Mouse (Mus musculus) intestine, embryonic 16.5 days (tissue): ENCODE data around the gene Add3. TPM values are rescaled to one million over a fixed set of nuclear protein-coding genes. Genes with fewer than 3 reads are reported as not detected.

Experiments used
- ATAC-seq: fragments of 200-750 bp; cut with Nextera tagmentation; 2 replicates; pipeline ENCODE4 v1.8.0; 2017; ENCODE audit warnings: moderate TSS enrichment, moderate library complexity
- H3K27ac ChIP-seq: fragments of 300-500 bp; sonication (generic); 2 replicates; pipeline ENCODE4 v1.5.1; 2014; ENCODE audit warnings: mild to moderate bottlenecking, low read length
- H3K27me3 ChIP-seq: fragments of 300-500 bp; sonication (generic); replicated peaks from 2 replicates; pipeline ENCODE4 v1.6.1; 2014; ENCODE audit warnings: low read length, control low read depth, mixed read lengths; ENCODE audit not compliant: control insufficient read depth, insufficient read depth
- H3K36me3 ChIP-seq: fragments of 300-500 bp; sonication (generic); 2 replicates; pipeline ENCODE4 v1.6.1; 2014; ENCODE audit warnings: low read length, control low read depth; ENCODE audit not compliant: control insufficient read depth, insufficient read depth
- H3K4me1 ChIP-seq: fragments of 300-500 bp; sonication (generic); 2 replicates; pipeline ENCODE4 v1.6.1; 2014; ENCODE audit warnings: low read length, control low read depth, mixed read lengths; ENCODE audit not compliant: control insufficient read depth, insufficient read depth
- H3K4me2 ChIP-seq: fragments of 300-500 bp; sonication (generic); 2 replicates; pipeline ENCODE4 v1.6.1; 2014; ENCODE audit warnings: low read depth, low read length, control low read depth
- H3K4me3 ChIP-seq: fragments of 300-500 bp; sonication (generic); 2 replicates; pipeline ENCODE4 v1.5.1; 2014; ENCODE audit warnings: mild to moderate bottlenecking, low read length
- H3K9ac ChIP-seq: fragments of 300-500 bp; sonication (generic); 2 replicates; pipeline ENCODE4 v1.6.1; 2014; ENCODE audit warnings: low read depth, low read length
- H3K9me3 ChIP-seq: fragments of 300-500 bp; sonication (generic); 2 replicates; pipeline ENCODE4 v1.6.1; 2016; ENCODE audit warnings: low read length, control low read depth; ENCODE audit not compliant: control insufficient read depth
- WGBS: fragments of 180-500 bp; shearing (Covaris S2); extraction: QIAGEN DNeasy Blood & Tissue Kit; methylation state at CpG from one replicate; pipeline ENCODE4 v1.1.7; 2014; 5-methylcytosine and 5-hydroxymethylcytosine counted together
- polyA plus RNA-seq: library from polyadenylated mRNA; unstranded; fragments of >200 nt; fragmentation: Nextera tagmentation; extraction: Ambion mirVana; gene quantifications from 2 replicates; pipeline ENCODE4 v1.2.1, GENCODE M21; 2015

Gene Add3
- polyA plus RNA-seq, 1 experiment from 2014 or later, result 120 TPM

GRCm38 (mm10) chr19:53142190-53143107, 2.2 kb downstream of the Add3 start:
- peak overlapping the region; percentile 92 for H3K27ac ChIP-seq
- H3K9me3 ChIP-seq, result no peaks in the 10 kb centered on the region
- H3K4me1 ChIP-seq, result peaks cover 21% of the 10 kb centered on the region
- under 1% methylated on average over 80 of the region's 84 CpGs for WGBS
- peak; percentile 95 for ATAC-seq
- peak overlapping the region; percentile 84 for H3K4me2 ChIP-seq
- peak overlapping the region; percentile 97 for H3K9ac ChIP-seq
- H3K27me3 ChIP-seq, result no peaks in the 10 kb centered on the region
- H3K4me3 ChIP-seq, result peak overlapping the region; percentile 100
- no peaks in the 10 kb centered on the region for H3K36me3 ChIP-seq

- under 1% methylated on average over 44 of the region's 48 CpGs for WGBS
- ATAC-seq, result peak; percentile 4; the same call in 1 of the 2 replicates
- Histone ChIP-seq H3K36me3 (no peaks in the 10 kb centered on the region), H3K4me1 (peaks cover 21% of the 10 kb centered on the region), H3K27me3 (no peaks in the 10 kb centered on the region), H3K27ac (peak overlapping the region; percentile 81), H3K9me3 (no peaks in the 10 kb centered on the region), H3K9ac (peak overlapping the region; percentile 97), H3K4me3 (peak overlapping the region; percentile 100), H3K4me2 (peak overlapping the region; percentile 59)
These were observed 3.1 kb downstream of the Add3 start for GRCm38 (mm10) chr19:53143108-53143971.

- Histone ChIP-seq H3K27ac (no peak overlapping the region), H3K4me1 (peaks cover 27% of the 10 kb centered on the region), H3K27me3 (no peaks in the 10 kb centered on the region), H3K36me3 (no peaks in the 10 kb centered on the region), H3K4me3 (no peak overlapping the region), H3K9ac (no peak overlapping the region), H3K4me2 (peak overlapping the region; percentile 24; the same call in 1 of the 2 replicates), H3K9me3 (no peaks in the 10 kb centered on the region)
- ATAC-seq, result no peak
- WGBS, result 4% methylated on average over 2 of the region's 2 CpGs
These were observed 4.8 kb downstream of the Add3 start for GRCm38 (mm10) chr19:53145075-53145474.

- Histone ChIP-seq H3K36me3 (no peaks in the 10 kb centered on the region), H3K9me3 (no peaks in the 10 kb centered on the region), H3K4me1 (peaks cover 16% of the 10 kb centered on the region), H3K4me2 (no peak overlapping the region), H3K27ac (no peak overlapping the region), H3K4me3 (no peak overlapping the region), H3K9ac (no peak overlapping the region), H3K27me3 (no peaks in the 10 kb centered on the region)
- ATAC-seq, result no peak
- WGBS, result 34% methylated on average over 3 of the region's 3 CpGs
These were observed 9.1 kb downstream of the Add3 start for GRCm38 (mm10) chr19:53149381-53149780.

- Histone ChIP-seq H3K4me1 (peaks cover 8% of the 10 kb centered on the region), H3K36me3 (no peaks in the 10 kb centered on the region), H3K27ac (no peak overlapping the region), H3K4me3 (no peak overlapping the region), H3K27me3 (no peaks in the 10 kb centered on the region), H3K9me3 (no peaks in the 10 kb centered on the region), H3K9ac (no peak overlapping the region), H3K4me2 (no peak overlapping the region)
- no peak for ATAC-seq
- WGBS, result 78% methylated on average over 4 of the region's 4 CpGs
These were observed 12.2 kb downstream of the Add3 start for GRCm38 (mm10) chr19:53152451-53152850.

GRCm38 (mm10) chr19:53153096-53153495, 12.9 kb downstream of the Add3 start:
- H3K4me1 ChIP-seq, result peaks cover 8% of the 10 kb centered on the region; the same call in 1 of the 2 replicates
- H3K27me3 ChIP-seq, result no peaks in the 10 kb centered on the region
- H3K36me3 ChIP-seq, result no peaks in the 10 kb centered on the region
- H3K9ac ChIP-seq, result no peak overlapping the region
- no peaks in the 10 kb centered on the region for H3K9me3 ChIP-seq
- no peak overlapping the region for H3K4me3 ChIP-seq
- no peak overlapping the region for H3K4me2 ChIP-seq
- no peak overlapping the region for H3K27ac ChIP-seq
- WGBS, result 71% methylated on average over 4 of the region's 4 CpGs
- ATAC-seq, result no peak

- ATAC-seq, result no peak
- H3K9me3 ChIP-seq, result no peaks in the 10 kb centered on the region
- H3K36me3 ChIP-seq, result no peaks in the 10 kb centered on the region
- WGBS, result 77% methylated on average over 3 of the region's 3 CpGs
- H3K27ac ChIP-seq, result no peak overlapping the region
- H3K4me3 ChIP-seq, result no peak overlapping the region
- H3K4me2 ChIP-seq, result no peak overlapping the region
- no peak overlapping the region for H3K9ac ChIP-seq
- peaks cover 9% of the 10 kb centered on the region; the same call in 1 of the 2 replicates for H3K4me1 ChIP-seq
- H3K27me3 ChIP-seq, result no peaks in the 10 kb centered on the region
These were observed 13.9 kb downstream of the Add3 start for GRCm38 (mm10) chr19:53154156-53154555.

- H3K4me2 ChIP-seq, result no peak overlapping the region
- no peaks in the 10 kb centered on the region for H3K9me3 ChIP-seq
- no peak overlapping the region for H3K9ac ChIP-seq
- H3K27me3 ChIP-seq, result no peaks in the 10 kb centered on the region
- peaks cover 5% of the 10 kb centered on the region; the same call in 1 of the 2 replicates for H3K4me1 ChIP-seq
- H3K36me3 ChIP-seq, result no peaks in the 10 kb centered on the region
- no peak overlapping the region for H3K4me3 ChIP-seq
- ATAC-seq, result 0 out of 2 replicates have a peak, but pooled peaks have one; percentile 28
- WGBS, result 81% methylated on average over 3 of the region's 3 CpGs
- H3K27ac ChIP-seq, result no peak overlapping the region
These were observed 16.1 kb downstream of the Add3 start for GRCm38 (mm10) chr19:53156361-53156760.

GRCm38 (mm10) chr19:53157176-53157575, 16.9 kb downstream of the Add3 start:
- ATAC-seq, result no peak
- Histone ChIP-seq H3K4me1 (peaks cover 3% of the 10 kb centered on the region; the same call in 1 of the 2 replicates), H3K27me3 (no peaks in the 10 kb centered on the region), H3K27ac (no peak overlapping the region), H3K9me3 (no peaks in the 10 kb centered on the region), H3K4me2 (no peak overlapping the region), H3K9ac (no peak overlapping the region), H3K36me3 (no peaks in the 10 kb centered on the region), H3K4me3 (no peak overlapping the region)
- 74% methylated on average over 5 of the region's 5 CpGs for WGBS
